Mouse (Mus musculus) forelimb bud, embryonic 11.5 days (tissue): ENCODE data around the gene Vasp.
A peak's percentile ranks its signal among the peaks of the same experiment; 100 is the strongest.

Experiments used
- DNase-seq: peaks from one replicate; pipeline ENCODE4 v3.0.0-alpha.2; 2012; ENCODE audit warnings: low read depth, low spot score

Vasp gene

GRCm38 (mm10) chr7:19270509-19271237 lies 944 bp downstream of the Vasp start:
- DNase-seq: no peak

- DNase-seq: no peak
These were observed 1.7 kb downstream of the Vasp start for GRCm38 (mm10) chr7:19269721-19270441.

- no peak for DNase-seq
These were observed 2.5 kb downstream of the Vasp start for GRCm38 (mm10) chr7:19268993-19269681.

- DNase-seq: no peak
These were observed 4.6 kb downstream of the Vasp start for GRCm38 (mm10) chr7:19267051-19267450.

- no peak for DNase-seq
These were observed 5.4 kb downstream of the Vasp start for GRCm38 (mm10) chr7:19265928-19266822.

GRCm38 (mm10) chr7:19265147-19265546 lies 6.5 kb downstream of the Vasp start:
- no peak for DNase-seq

GRCm38 (mm10) chr7:19258336-19258735 lies 13.3 kb downstream of the Vasp start:
- no peak for DNase-seq

- DNase-seq: peak; percentile 65
These were observed 14.1 kb downstream of the Vasp start for GRCm38 (mm10) chr7:19257390-19258022.

- DNase-seq: no peak
These were observed 15.1 kb downstream of the Vasp start for GRCm38 (mm10) chr7:19256567-19256966.

- no peak for DNase-seq
These were observed 16.2 kb downstream of the Vasp start for GRCm38 (mm10) chr7:19255395-19255794.

- no peak for DNase-seq
These were observed 18.2 kb downstream of the Vasp start for GRCm38 (mm10) chr7:19253437-19253836.

- no peak for DNase-seq
These were observed 19.5 kb downstream of the Vasp start for GRCm38 (mm10) chr7:19252078-19252477.

- no peak for DNase-seq
These were observed 24.1 kb downstream of the Vasp start for GRCm38 (mm10) chr7:19247511-19247910.

- DNase-seq: no peak
These were observed 24.8 kb downstream of the Vasp start for GRCm38 (mm10) chr7:19246855-19247254.

- no peak for DNase-seq
These were observed 26.5 kb downstream of the Vasp start for GRCm38 (mm10) chr7:19245083-19245482.

- DNase-seq: no peak
These were observed 27.8 kb downstream of the Vasp start for GRCm38 (mm10) chr7:19243858-19244257.

GRCm38 (mm10) chr7:19242005-19242404 lies 29.6 kb downstream of the Vasp start:
- no peak for DNase-seq

GRCm38 (mm10) chr7:19240905-19241463 lies 30.6 kb downstream of the Vasp start:
- no peak for DNase-seq

- no peak for DNase-seq
These were observed 31.6 kb downstream of the Vasp start for GRCm38 (mm10) chr7:19239986-19240385.

GRCm38 (mm10) chr7:19239423-19239822 lies 32.2 kb downstream of the Vasp start:
- peak; percentile 91 for DNase-seq

- no peak for DNase-seq
These were observed 33.3 kb downstream of the Vasp start for GRCm38 (mm10) chr7:19238344-19238743.
